Mouse (Mus musculus) bone marrow, adult 2 months (tissue): Measurements from ENCODE around the gene Rps24.
A peak's percentile ranks its signal among the peaks of the same experiment; 100 is the strongest.

Source experiments
- CTCF ChIP-seq: fragments of 200-500 bp; IDR thresholded peaks from 2 replicates; pipeline ENCODE4 v1.5.1; 2011; ENCODE audit warnings: low read length, control low read depth; ENCODE audit not compliant: control insufficient read depth, insufficient read depth
- POLR2A ChIP-seq: fragments of 200-500 bp; IDR thresholded peaks from 2 replicates; pipeline ENCODE4 v1.6.1; 2011; ENCODE audit warnings: low read depth, mild to moderate bottlenecking, control low read depth, low read length, borderline replicate concordance; ENCODE audit not compliant: control insufficient read depth

DNA sequence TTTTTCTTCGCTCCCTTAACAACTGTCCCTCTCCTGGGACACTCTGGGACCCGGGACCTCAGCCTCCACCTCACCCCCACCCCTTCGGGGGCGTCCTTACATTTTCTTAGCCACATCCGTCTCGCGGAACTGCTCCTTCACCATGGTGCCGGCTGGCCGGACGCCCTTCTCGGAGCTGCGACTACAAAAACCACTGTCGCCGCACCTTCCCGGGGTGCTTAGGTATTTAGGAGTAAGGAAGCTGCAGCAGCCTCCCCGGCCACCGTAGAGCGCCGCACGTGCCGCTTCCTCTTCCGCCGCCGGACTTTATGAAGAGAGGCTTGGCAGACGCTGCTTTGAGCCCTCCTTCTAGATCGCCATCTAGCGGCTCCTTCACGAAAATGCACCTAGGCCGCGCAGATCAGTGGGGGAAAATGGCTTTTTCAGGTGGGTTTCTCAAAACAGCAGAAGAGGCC is at the start of gene Rps24, which contains the start of gene Polr3a:
- TF ChIP-seq CTCF (peak; percentile 81), POLR2A (peak; percentile 61; the same call in 1 of the 2 replicates)
